Mouse (Mus musculus): ENCODE data around the gene Gm9945. TPM values are rescaled to one million over a fixed set of nuclear protein-coding genes. Genes with fewer than 3 reads are reported as not detected.
A peak's percentile ranks its signal among the peaks of the same experiment; 100 is the strongest.

Gm9945 gene
- polyA plus RNA-seq, 1 experiment from 2014 or later, result not detected

DNA sequence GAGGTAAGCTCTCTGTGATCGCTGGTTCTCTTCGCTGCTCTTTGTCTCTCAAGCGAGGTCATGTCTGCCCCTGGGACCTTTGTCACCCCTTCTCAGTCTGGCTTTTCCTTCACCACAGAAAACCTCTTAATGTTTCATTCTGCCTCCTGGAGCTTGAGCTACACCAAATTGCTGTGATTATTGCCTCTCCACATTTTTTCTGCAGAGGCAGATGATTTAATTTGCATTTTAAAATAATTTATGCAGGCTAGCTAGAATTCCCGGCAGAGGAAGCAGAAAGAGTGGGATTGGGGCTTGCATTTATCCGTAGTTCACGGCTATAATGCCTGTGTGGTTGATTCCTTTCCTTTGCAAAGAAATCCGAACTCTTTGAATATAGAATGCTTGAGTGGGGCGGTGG, 4.3 kb upstream of the Gm9945 start:
- Histone ChIP-seq H3K27ac (ENCODE audit: low read depth) (no peak overlapping the region), H3K4me1 (ENCODE audit: insufficient read depth) (no peaks in the 10 kb centered on the region), H3K9me3 (ENCODE audit: low read depth, low read length) (no peaks in the 10 kb centered on the region; the same call in 1 of the 2 replicates), H3K27me3 (ENCODE audit: insufficient read depth, low read length) (peaks cover 75% of the 10 kb centered on the region), H3K4me3 (ENCODE audit: low read depth, low read length) (no peak overlapping the region), H3K4me2 (no peak overlapping the region), H3K9ac (no peak overlapping the region), H3K36me3 (ENCODE audit: insufficient read depth) (no peaks in the 10 kb centered on the region)
- TF ChIP-seq CTCF (IDR thresholded peaks at IDR 0.05; ENCODE audit: low read depth), result no peak
- ATAC-seq (ENCODE audit: insufficient read depth), result no peak
- no peak for DNase-seq
- 21% methylated on average over 8 of the region's 8 CpGs for WGBS

GRCm38 (mm10) chr11:53477833-53478232, 2.1 kb upstream of the Gm9945 start:
- no peak for DNase-seq
- H3K27ac ChIP-seq (ENCODE audit: low read depth), result no peak overlapping the region
- H3K27me3 ChIP-seq (ENCODE audit: insufficient read depth, low read length), result peaks cover 80% of the 10 kb centered on the region
- H3K9me3 ChIP-seq (ENCODE audit: low read depth, low read length), result no peaks in the 10 kb centered on the region; the same call in 1 of the 2 replicates
- H3K36me3 ChIP-seq (ENCODE audit: insufficient read depth), result no peaks in the 10 kb centered on the region
- peak overlapping the region; percentile 40; the same call in 1 of the 2 replicates for H3K4me3 ChIP-seq (ENCODE audit: low read depth, low read length)
- H3K4me1 ChIP-seq (ENCODE audit: insufficient read depth), result no peaks in the 10 kb centered on the region
- no peak for TF ChIP-seq CTCF (IDR thresholded peaks at IDR 0.05; ENCODE audit: low read depth)
- WGBS, result 32% methylated on average over 7 of the region's 7 CpGs
- ATAC-seq (ENCODE audit: insufficient read depth), result no peak
- no peak overlapping the region for H3K9ac ChIP-seq
- no peak overlapping the region for H3K4me2 ChIP-seq

DNA sequence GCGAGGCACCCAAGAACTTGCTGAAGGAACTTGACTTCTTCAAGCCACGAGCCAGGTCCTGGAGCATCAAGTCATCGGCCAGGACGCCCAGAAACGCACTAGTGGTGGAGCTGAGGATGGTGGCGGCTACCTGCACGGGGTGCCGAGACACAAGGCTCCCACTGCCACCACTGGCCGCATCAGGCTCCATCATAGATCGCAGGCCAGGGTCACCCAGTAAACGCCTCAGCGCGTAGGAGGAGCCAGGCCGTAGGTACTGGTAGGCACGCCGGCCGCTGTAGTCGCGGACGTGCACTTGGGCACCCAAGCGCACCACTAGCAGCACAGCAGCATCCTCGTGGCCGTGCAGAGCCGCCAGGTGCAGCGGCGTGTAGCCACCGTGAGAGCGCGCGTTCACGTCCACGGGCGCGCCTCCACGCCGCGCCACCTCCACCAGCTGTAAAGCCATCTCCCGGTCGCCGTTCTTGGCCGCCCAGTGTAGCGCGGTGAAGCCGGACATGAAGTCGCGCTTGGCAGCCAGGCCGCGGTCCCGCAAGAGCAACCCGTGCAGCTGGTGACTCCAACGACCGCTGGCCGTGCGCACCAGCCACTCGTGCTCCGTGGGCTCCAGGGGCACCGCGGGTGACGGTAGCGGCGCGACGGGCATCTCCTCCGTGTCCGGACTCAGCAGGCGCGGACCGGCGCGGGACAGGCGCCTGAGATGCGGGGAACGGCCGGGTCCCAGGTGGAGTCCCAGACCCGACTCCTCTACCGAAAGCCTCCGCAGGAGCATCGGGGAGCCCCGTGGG, 1.4 kb upstream of the Gm9945 start:
- Histone ChIP-seq H3K9ac (peak overlapping the region; percentile 29; the same call in 1 of the 2 replicates), H3K4me2 (peak overlapping the region; percentile 77), H3K36me3 (ENCODE audit: insufficient read depth) (no peaks in the 10 kb centered on the region), H3K4me3 (ENCODE audit: low read depth, low read length) (peak overlapping the region; percentile 40), H3K27me3 (ENCODE audit: insufficient read depth, low read length) (peaks cover 80% of the 10 kb centered on the region), H3K4me1 (ENCODE audit: insufficient read depth) (no peaks in the 10 kb centered on the region), H3K27ac (ENCODE audit: low read depth) (no peak overlapping the region), H3K9me3 (ENCODE audit: low read depth, low read length) (no peaks in the 10 kb centered on the region; the same call in 1 of the 2 replicates)
- ATAC-seq (ENCODE audit: insufficient read depth) (peak; percentile 31; the same call in 1 of the 2 replicates), DNase-seq (peak; percentile 33)
- WGBS, result 4% methylated on average over 76 of the region's 79 CpGs
- TF ChIP-seq CTCF (IDR thresholded peaks at IDR 0.05; ENCODE audit: low read depth), result no peak

- H3K27ac ChIP-seq (ENCODE audit: low read depth), result no peak overlapping the region
- H3K4me2 ChIP-seq, result peak overlapping the region; percentile 77
- no peak for TF ChIP-seq CTCF (IDR thresholded peaks at IDR 0.05; ENCODE audit: low read depth)
- DNase-seq (no peak), ATAC-seq (ENCODE audit: insufficient read depth) (0 out of 2 replicates have a peak, but pooled peaks have one; percentile 21)
- WGBS, result 1% methylated on average over 59 of the region's 62 CpGs
- H3K36me3 ChIP-seq (ENCODE audit: insufficient read depth), result no peaks in the 10 kb centered on the region
- H3K27me3 ChIP-seq (ENCODE audit: insufficient read depth, low read length), result peaks cover 76% of the 10 kb centered on the region
- no peaks in the 10 kb centered on the region; the same call in 1 of the 2 replicates for H3K9me3 ChIP-seq (ENCODE audit: low read depth, low read length)
- peak overlapping the region; percentile 32; the same call in 1 of the 2 replicates for H3K9ac ChIP-seq
- peak overlapping the region; percentile 40 for H3K4me3 ChIP-seq (ENCODE audit: low read depth, low read length)
- H3K4me1 ChIP-seq (ENCODE audit: insufficient read depth), result no peaks in the 10 kb centered on the region
These were observed 689 bp upstream of the Gm9945 start for GRCm38 (mm10) chr11:53479171-53479782.

DNA sequence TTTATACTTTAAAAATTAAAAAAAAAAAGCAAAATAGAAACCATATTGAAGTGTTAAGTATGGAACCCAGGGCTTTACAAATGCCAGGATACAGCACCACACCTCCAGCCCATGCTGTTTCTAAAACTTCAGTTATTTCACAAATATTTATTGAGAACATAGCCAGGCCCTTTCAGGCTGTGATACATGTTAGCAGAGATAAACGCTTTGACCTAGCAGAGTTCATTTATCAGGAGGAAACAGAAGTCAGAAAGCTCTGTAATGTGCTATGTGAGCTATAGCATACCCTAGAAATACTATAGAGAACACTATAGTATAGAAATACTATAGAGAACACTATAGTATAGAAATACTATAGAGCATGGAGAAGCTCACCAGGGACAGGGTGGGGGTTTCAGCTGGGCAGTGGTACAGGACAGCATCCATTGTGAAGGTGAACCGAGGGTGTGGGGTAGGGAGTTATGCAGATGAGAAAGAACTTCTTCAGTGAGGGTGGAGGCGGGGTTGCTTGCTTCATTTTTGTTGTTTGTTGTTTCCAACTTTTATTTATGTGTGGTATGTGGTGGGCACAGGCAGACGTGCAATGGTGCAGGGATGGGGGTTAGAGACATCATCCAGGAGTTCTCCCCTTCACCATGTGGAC, 1.2 kb downstream of the Gm9945 start:
- TF ChIP-seq CTCF (IDR thresholded peaks at IDR 0.05; ENCODE audit: low read depth), result no peak
- H3K9me3 ChIP-seq (ENCODE audit: low read depth, low read length), result no peaks in the 10 kb centered on the region; the same call in 1 of the 2 replicates
- H3K9ac ChIP-seq, result no peak overlapping the region
- 58% methylated on average over 4 of the region's 4 CpGs for WGBS
- no peak overlapping the region for H3K4me3 ChIP-seq (ENCODE audit: low read depth, low read length)
- ATAC-seq (ENCODE audit: insufficient read depth), result no peak
- no peaks in the 10 kb centered on the region for H3K36me3 ChIP-seq (ENCODE audit: insufficient read depth)
- H3K4me2 ChIP-seq, result no peak overlapping the region
- H3K27me3 ChIP-seq (ENCODE audit: insufficient read depth, low read length), result peaks cover 60% of the 10 kb centered on the region
- H3K4me1 ChIP-seq (ENCODE audit: insufficient read depth), result no peaks in the 10 kb centered on the region
- no peak for DNase-seq
- H3K27ac ChIP-seq (ENCODE audit: low read depth), result no peak overlapping the region

GRCm38 (mm10) chr11:53483159-53483891, 3.4 kb downstream of the Gm9945 start:
- peaks cover 55% of the 10 kb centered on the region for H3K27me3 ChIP-seq (ENCODE audit: insufficient read depth, low read length)
- H3K27ac ChIP-seq (ENCODE audit: low read depth), result no peak overlapping the region; the same call in 1 of the 2 replicates
- H3K9me3 ChIP-seq (ENCODE audit: low read depth, low read length), result no peaks in the 10 kb centered on the region; the same call in 1 of the 2 replicates
- no peaks in the 10 kb centered on the region for H3K4me1 ChIP-seq (ENCODE audit: insufficient read depth)
- H3K9ac ChIP-seq, result no peak overlapping the region
- no peak overlapping the region for H3K4me2 ChIP-seq
- ATAC-seq (ENCODE audit: insufficient read depth), result no peak
- no peak for TF ChIP-seq CTCF (IDR thresholded peaks at IDR 0.05; ENCODE audit: low read depth)
- DNase-seq, result no peak
- no peaks in the 10 kb centered on the region for H3K36me3 ChIP-seq (ENCODE audit: insufficient read depth)
- no peak overlapping the region for H3K4me3 ChIP-seq (ENCODE audit: low read depth, low read length)
- 56% methylated on average over 9 of the region's 9 CpGs for WGBS

All from lung, embryonic 14.5 days (tissue).